Mouse (Mus musculus) CH12.LX (cell line): ENCODE data around the gene Lhpp. TPM values are rescaled to one million over a fixed set of nuclear protein-coding genes. Genes with fewer than 3 reads are reported as not detected.

Experiments
- DNase-seq: peaks from one replicate; pipeline ENCODE4 v3.0.0-alpha.2; 2013; ENCODE audit errors: extremely low read depth
- H3K27ac ChIP-seq: 2 replicates; pipeline ENCODE4 v1.5.1; 2012; ENCODE audit warnings: low read depth, mild to moderate bottlenecking, control low read depth, moderate library complexity; ENCODE audit not compliant: insufficient read depth
- H3K27me3 ChIP-seq: replicated peaks from 2 replicates; pipeline ENCODE3; 2012; ENCODE audit warnings: inconsistent platforms
- H3K36me3 ChIP-seq, 2 experiments: replicated peaks in 1 of 2; 2 replicates each; pipeline versions ENCODE3 to v1.6.1; 2012; ENCODE audit warnings: inconsistent platforms in 1 of 2, low read length in 1 of 2, mild to moderate bottlenecking in 1 of 2, mixed read lengths in 1 of 2, moderate library complexity in 1 of 2; ENCODE audit not compliant: control insufficient read depth in 1 of 2, insufficient read depth in 1 of 2
- H3K4me1 ChIP-seq, 2 experiments: 2 replicates each; pipeline ENCODE4 v1.6.1; 2012; ENCODE audit warnings: inconsistent platforms in 1 of 2, moderate library complexity in 1 of 2; ENCODE audit not compliant: insufficient read depth in 2 of 2, control insufficient read depth in 1 of 2
- H3K4me2 ChIP-seq: 2 replicates; pipeline ENCODE4 v1.6.1; 2012; ENCODE audit warnings: low read depth, mild to moderate bottlenecking, control low read depth; ENCODE audit not compliant: poor library complexity, insufficient read depth, severe bottlenecking
- H3K4me3 ChIP-seq, 3 experiments: fragments of 150-350 bp in 1 of 3; sonication (generic) in 1 of 3; replicated peaks in 1 of 3; 2 replicates each; pipeline versions ENCODE3 to v1.5.1; 2011 to 2012; ENCODE audit warnings: low read depth in 2 of 3, low read length in 2 of 3, mild to moderate bottlenecking in 2 of 3, moderate library complexity in 2 of 3, control low read depth in 1 of 3, improper control_type of control experiment in 1 of 3, inconsistent platforms in 1 of 3, mixed read lengths in 1 of 3; ENCODE audit not compliant: poor library complexity in 1 of 3
- H3K79me2 ChIP-seq: replicated peaks from 2 replicates; pipeline ENCODE4 v1.6.1; 2012; ENCODE audit warnings: mild to moderate bottlenecking, moderate library complexity; ENCODE audit not compliant: control insufficient read depth, poor library complexity, insufficient read depth, severe bottlenecking; ENCODE audit errors: extremely low read depth
- H3K9ac ChIP-seq: 2 replicates; pipeline ENCODE4 v1.6.1; 2012; ENCODE audit warnings: low read depth, mild to moderate bottlenecking, control low read depth, moderate library complexity; ENCODE audit not compliant: insufficient read depth
- H3K9me3 ChIP-seq: replicated peaks from 2 replicates; pipeline ENCODE3; 2012; ENCODE audit warnings: low read length, inconsistent platforms, mixed read lengths
- CHD1 ChIP-seq: IDR thresholded peaks from 2 replicates; pipeline ENCODE4 v1.6.1; 2012; ENCODE audit warnings: low read depth, low read length, improper control_type of control experiment, inconsistent platforms
- CHD2 ChIP-seq: IDR thresholded peaks from 2 replicates; pipeline ENCODE4 v1.6.1; 2011; ENCODE audit warnings: low read length, improper control_type of control experiment
- E2F4 ChIP-seq: IDR thresholded peaks from 2 replicates; pipeline ENCODE4 v1.6.1; 2011; ENCODE audit warnings: low read depth, low read length, improper control_type of control experiment; ENCODE audit not compliant: insufficient replicate concordance
- EP300 ChIP-seq: IDR thresholded peaks from 2 replicates; pipeline ENCODE4 v1.6.1; 2011; ENCODE audit warnings: low read length, improper control_type of control experiment
- ETS1 ChIP-seq: conservative IDR thresholded peaks from 2 replicates; pipeline ENCODE4 v1.6.1; 2012; ENCODE audit warnings: low read depth, mild to moderate bottlenecking, inconsistent platforms, low read length, improper control_type of control experiment, moderate library complexity
- JUND ChIP-seq: conservative IDR thresholded peaks from 2 replicates; pipeline ENCODE4 v1.6.1; 2011; ENCODE audit warnings: low read depth, low read length, improper control_type of control experiment
- KAT2A ChIP-seq: IDR thresholded peaks from 2 replicates; pipeline ENCODE4 v1.6.1; 2012; ENCODE audit warnings: low read length, improper control_type of control experiment, inconsistent platforms; ENCODE audit not compliant: insufficient replicate concordance
- MAX ChIP-seq: IDR thresholded peaks from 2 replicates; pipeline ENCODE4 v1.6.1; 2011; ENCODE audit warnings: low read length, improper control_type of control experiment
- MAZ ChIP-seq: IDR thresholded peaks from 2 replicates; pipeline ENCODE4 v1.6.1; 2012; ENCODE audit warnings: low read depth, mild to moderate bottlenecking, inconsistent platforms, low read length, improper control_type of control experiment, moderate library complexity
- MEF2A ChIP-seq: IDR thresholded peaks from 2 replicates; pipeline ENCODE4 v1.6.1; 2014; ENCODE audit warnings: low read depth, mild to moderate bottlenecking, inconsistent platforms, low read length, improper control_type of control experiment, borderline replicate concordance
- MYC ChIP-seq: IDR thresholded peaks from 2 replicates; pipeline ENCODE4 v1.6.1; 2011; ENCODE audit warnings: low read depth, mild to moderate bottlenecking, improper control_type of control experiment, low read length
- NELFE ChIP-seq: IDR thresholded peaks from 2 replicates; pipeline ENCODE4 v1.6.1; 2011; ENCODE audit warnings: low read depth, low read length, improper control_type of control experiment
- POLR2AphosphoS2 ChIP-seq: IDR thresholded peaks from 2 replicates; pipeline ENCODE4 v1.6.1; 2011; ENCODE audit warnings: low read depth, low read length, improper control_type of control experiment
- RAD21 ChIP-seq: IDR thresholded peaks from 2 replicates; pipeline ENCODE4 v1.6.1; 2011; ENCODE audit warnings: low read depth, mild to moderate bottlenecking, low read length, improper control_type of control experiment, moderate library complexity
- RCOR1 ChIP-seq: conservative IDR thresholded peaks from 2 replicates; pipeline ENCODE4 v1.6.1; 2012; ENCODE audit warnings: low read depth, mild to moderate bottlenecking, inconsistent platforms, low read length, improper control_type of control experiment
- SIN3A ChIP-seq: IDR thresholded peaks from 2 replicates; pipeline ENCODE4 v1.6.1; 2012; ENCODE audit warnings: low read length, improper control_type of control experiment, inconsistent platforms
- SMC3 ChIP-seq: IDR thresholded peaks from 2 replicates; pipeline ENCODE4 v1.6.1; 2011; ENCODE audit warnings: low read depth, low read length, improper control_type of control experiment
- TBP ChIP-seq: conservative IDR thresholded peaks from 2 replicates; pipeline ENCODE4 v1.6.1; 2011; ENCODE audit warnings: low read depth, low read length, improper control_type of control experiment
- TCF12 ChIP-seq: IDR thresholded peaks from 2 replicates; pipeline ENCODE4 v1.6.1; 2014; ENCODE audit warnings: low read depth, mild to moderate bottlenecking, inconsistent platforms, low read length, improper control_type of control experiment
- USF1 ChIP-seq: IDR thresholded peaks from 2 replicates; pipeline ENCODE4 v1.6.1; 2014; ENCODE audit warnings: low read depth, mild to moderate bottlenecking, inconsistent platforms, low read length, improper control_type of control experiment
- USF2 ChIP-seq: conservative IDR thresholded peaks from 2 replicates; pipeline ENCODE4 v1.6.1; 2011; ENCODE audit warnings: low read depth, low read length, improper control_type of control experiment
- ZKSCAN1 ChIP-seq: IDR thresholded peaks from 2 replicates; pipeline ENCODE4 v1.6.1; 2012; ENCODE audit warnings: low read depth, inconsistent platforms, low read length, improper control_type of control experiment, borderline replicate concordance
- dilution Hi-C: fragments of 300-500 bp; cut with MboI; formaldehyde crosslinking; loops from 2 replicates; pipeline ENCODE4 v1.14.3; 2020; ENCODE audit warnings: low sequenced_read_pairs; ENCODE audit not compliant: extremely low pct_unique_long_range_greater_than_20kb, extremely low pct_ligation_motif_present
- in situ Hi-C: fragments of 300-500 bp; cut with MboI; formaldehyde crosslinking; loops from 3 replicates; pipeline ENCODE4 v1.14.3; 2019; ENCODE audit warnings: low sequenced_read_pairs, low pct_ligation_motif_present, low pct_unique_long_range_greater_than_20kb, mixed read lengths
- polyA plus RNA-seq: library from polyadenylated mRNA; unstranded; fragments of >175 nt; gene quantifications from 2 replicates; pipeline ENCODE4 v1.2.1, GENCODE M21; 2012; ENCODE audit warnings: low read depth; ENCODE audit not compliant: insufficient read length
- total RNA-seq, 2 experiments: library from RNA; depleted of rRNA; stranded (reverse); fragments of 300-350 nt in 1 of 2; fragments of >200 nt in 1 of 2; gene quantifications; 2 replicates each; pipeline ENCODE4 v1.2.3; 2012 to 2014

Gene Lhpp
- total and polyA plus RNA-seq, 3 experiments, result 7.8 to 15.4 (median 14.6) TPM

- Histone ChIP-seq H3K9me3 (no peaks in the 10 kb centered on the region), H3K4me3 (no peak overlapping the region), H3K9ac (no peak overlapping the region), H3K27ac (no peak overlapping the region), H3K27me3 (no peaks in the 10 kb centered on the region), H3K36me3 (peaks cover 35 to 60% of the 10 kb centered on the region in 2 experiments), H3K4me1 (peaks cover 0 to 35% of the 10 kb centered on the region in 2 experiments; a peak in 2 of 4 replicates), H3K4me2 (no peak overlapping the region), H3K79me2 (no peaks in the 10 kb centered on the region)
- in situ Hi-C loops, result no loop called here
- DNase-seq, result no peak
- dilution Hi-C loops, result no loop called here
- TF ChIP-seq E2F4, result no peak
- 0 out of 2 replicates have a peak, but pooled peaks have one; percentile 13 for TF ChIP-seq CHD2
Measured at GRCm38 (mm10) chr7:132712044-132712708, 101.7 kb downstream of the Lhpp start.

- Histone ChIP-seq H3K27me3 (no peaks in the 10 kb centered on the region), H3K9ac (no peak overlapping the region), H3K79me2 (no peaks in the 10 kb centered on the region), H3K4me1 (peaks cover 4 to 43% of the 10 kb centered on the region in 2 experiments; a peak in 2 of 4 replicates), H3K36me3 (peaks cover 35 to 62% of the 10 kb centered on the region in 2 experiments), H3K27ac (no peak overlapping the region), H3K9me3 (no peaks in the 10 kb centered on the region), H3K4me2 (no peak overlapping the region), H3K4me3 (no peak overlapping the region)
- dilution Hi-C loops (no loop called here), in situ Hi-C loops (no loop called here)
- no peak for DNase-seq
- TF ChIP-seq TCF12 (no peak), POLR2AphosphoS2 (no peak), CHD2 (no peak), MAZ (no peak), ZKSCAN1 (no peak), MAX (no peak)
Measured at GRCm38 (mm10) chr7:132712956-132713355, 102.5 kb downstream of the Lhpp start.

- no peaks in the 10 kb centered on the region for H3K79me2 ChIP-seq
- DNase-seq, result no peak
- no peak overlapping the region for H3K4me2 ChIP-seq
- H3K4me1 ChIP-seq, result peaks cover 8 to 49% of the 10 kb centered on the region in 2 experiments
- in situ Hi-C loops (no loop called here), dilution Hi-C loops (no loop called here)
- no peak overlapping the region for H3K4me3 ChIP-seq
- no peak overlapping the region for H3K27ac ChIP-seq
- H3K36me3 ChIP-seq, result peaks cover 35 to 67% of the 10 kb centered on the region in 2 experiments
- no peaks in the 10 kb centered on the region for H3K27me3 ChIP-seq
- no peaks in the 10 kb centered on the region for H3K9me3 ChIP-seq
- TF ChIP-seq TCF12, result no peak
- no peak for TF ChIP-seq MAZ
- TF ChIP-seq USF2, result no peak
- no peak for TF ChIP-seq NELFE
- TF ChIP-seq CHD1, result no peak
- no peak for TF ChIP-seq EP300
- no peak for TF ChIP-seq TBP
- TF ChIP-seq MAX, result no peak
- TF ChIP-seq SIN3A, result no peak
- no peak for TF ChIP-seq POLR2AphosphoS2
- TF ChIP-seq ETS1, result no peak
- no peak for TF ChIP-seq MEF2A
- no peak for TF ChIP-seq USF1
- TF ChIP-seq KAT2A, result no peak
- no peak for TF ChIP-seq JUND
- TF ChIP-seq RCOR1, result no peak
- no peak for TF ChIP-seq SMC3
- no peak for TF ChIP-seq MYC
- no peak for TF ChIP-seq RAD21
- no peak overlapping the region for H3K9ac ChIP-seq
Measured at GRCm38 (mm10) chr7:132713483-132714126, 103.2 kb downstream of the Lhpp start.
